Mouse (Mus musculus): ENCODE results near the gene Ebpl.

DNA sequence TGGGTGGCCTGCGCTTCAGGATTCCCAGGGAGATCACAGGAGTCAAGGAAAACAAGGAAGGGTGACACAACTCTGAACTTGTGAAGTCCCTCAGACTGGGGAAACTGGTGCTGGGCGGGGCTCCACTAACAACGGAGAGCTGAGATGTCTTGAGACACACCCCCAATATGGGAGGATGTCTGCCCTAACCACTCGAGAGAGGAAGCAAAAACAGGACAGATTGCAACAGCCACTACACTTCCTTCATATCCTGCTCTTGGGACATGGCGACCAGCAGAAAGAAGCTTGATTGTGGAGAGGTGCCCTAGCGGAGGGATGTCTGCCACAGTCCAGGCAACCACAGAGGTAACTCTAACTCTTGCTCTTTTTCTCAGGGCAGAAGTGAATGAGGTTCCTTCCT, 50.6 kb downstream of the Ebpl start, which contains the start of gene Arl11:
- no peak for TF ChIP-seq POLR2A (IDR thresholded peaks at IDR 0.05; ENCODE audit: control insufficient read depth in 1 of 2, insufficient read depth in 1 of 2, low read depth in 1 of 2, low read length in 2 of 2, poor library complexity in 1 of 2)
- TF ChIP-seq KAT2A (conservative IDR thresholded peaks at IDR 0.05; ENCODE audit: low read depth, low read length): no peak
- TF ChIP-seq GABPA (IDR thresholded peaks at IDR 0.05; ENCODE audit: low read depth, low read length): no peak
- TF ChIP-seq TAL1 (IDR thresholded peaks at IDR 0.05; ENCODE audit: low read length): no peak
- TF ChIP-seq SIN3A (IDR thresholded peaks at IDR 0.05; ENCODE audit: low read length): no peak
- TF ChIP-seq ZNF384 (IDR thresholded peaks at IDR 0.05; ENCODE audit: low read depth, low read length): no peak
- TF ChIP-seq E2F4 (IDR thresholded peaks at IDR 0.05; ENCODE audit: borderline replicate concordance, low read depth, low read length): no peak
- no peak for TF ChIP-seq MAX (IDR thresholded peaks at IDR 0.05; ENCODE audit: low read length)
- no peak for TF ChIP-seq CTCF (IDR thresholded peaks at IDR 0.05 in 2 of 3, conservative IDR thresholded peaks at IDR 0.05 in 1 of 3; ENCODE audit: control insufficient read depth in 1 of 3, insufficient read depth in 1 of 3, low read depth in 2 of 3, low read length in 3 of 3, poor library complexity in 1 of 3, severe bottlenecking in 1 of 3)
- no peak for TF ChIP-seq MAZ (IDR thresholded peaks at IDR 0.05; ENCODE audit: low read depth, low read length)
- no peak for TF ChIP-seq HCFC1 (IDR thresholded peaks at IDR 0.05; ENCODE audit: low read depth, low read length)

Measured in MEL (cell line).